Mouse (Mus musculus): ENCODE measurements around the gene Strn4. TPM values are rescaled to one million over a fixed set of nuclear protein-coding genes. Genes with fewer than 3 reads are reported as not detected.

Gene Strn4
- total and polyA plus RNA-seq, 3 experiments: 46.0 to 74.5 (median 63.5) TPM

- Histone ChIP-seq H3K79me2 (replicated peaks; ENCODE audit: control insufficient read depth, extremely low read depth, insufficient read depth, poor library complexity, severe bottlenecking) (no peaks in the 10 kb centered on the region), H3K27ac (ENCODE audit: insufficient read depth, low read depth) (no peak overlapping the region), H3K27me3 (replicated peaks) (no peaks in the 10 kb centered on the region), H3K4me1 (ENCODE audit: control insufficient read depth in 1 of 2, insufficient read depth in 2 of 2) (peaks cover 6 to 26% of the 10 kb centered on the region in 2 experiments), H3K9me3 (replicated peaks; ENCODE audit: low read length) (no peaks in the 10 kb centered on the region), H3K4me3 (replicated peaks in 1 of 3; ENCODE audit: low read depth in 2 of 3, low read length in 2 of 3, poor library complexity in 1 of 3) (no peak overlapping the region), H3K36me3 (replicated peaks in 1 of 2; ENCODE audit: control insufficient read depth in 1 of 2, insufficient read depth in 1 of 2, low read length in 1 of 2) (peaks cover 26 to 49% of the 10 kb centered on the region in 2 experiments), H3K4me2 (ENCODE audit: insufficient read depth, low read depth, poor library complexity, severe bottlenecking) (no peak overlapping the region), H3K9ac (ENCODE audit: insufficient read depth, low read depth) (no peak overlapping the region)
- in situ Hi-C loops (cut with MboI; ENCODE audit: low pct_ligation_motif_present, low pct_unique_long_range_greater_than_20kb, low sequenced_read_pairs): loop anchor here (5.0 kb wide), 1 partner anchor 34 kb away; the partner anchor contains the start of gene Ptgir
- TF ChIP-seq MAFK (IDR thresholded peaks at IDR 0.05; ENCODE audit: insufficient replicate concordance, low read length): no peak
- TF ChIP-seq NRF1 (IDR thresholded peaks at IDR 0.05; ENCODE audit: low read depth, low read length): no peak
- no peak for TF ChIP-seq E2F4 (IDR thresholded peaks at IDR 0.05; ENCODE audit: insufficient replicate concordance, low read depth, low read length)
- no peak for TF ChIP-seq CTCF (conservative IDR thresholded peaks at IDR 0.05 in 1 of 2, IDR thresholded peaks at IDR 0.05 in 1 of 2; ENCODE audit: low read depth in 2 of 2, low read length in 2 of 2)
- TF ChIP-seq NELFE (IDR thresholded peaks at IDR 0.05; ENCODE audit: low read depth, low read length): no peak
- no peak for TF ChIP-seq HCFC1 (IDR thresholded peaks at IDR 0.05; ENCODE audit: low read depth, low read length)
- TF ChIP-seq ZMIZ1 (IDR thresholded peaks at IDR 0.05; ENCODE audit: low read depth, low read length): no peak
- no peak for TF ChIP-seq JUND (conservative IDR thresholded peaks at IDR 0.05; ENCODE audit: low read depth, low read length)
- no peak for TF ChIP-seq IRF4 (IDR thresholded peaks at IDR 0.05; ENCODE audit: low read depth, low read length)
- TF ChIP-seq MYC (IDR thresholded peaks at IDR 0.05; ENCODE audit: low read depth, low read length): no peak
- TF ChIP-seq RCOR1 (conservative IDR thresholded peaks at IDR 0.05; ENCODE audit: low read depth, low read length): no peak
- DNase-seq (ENCODE audit: extremely low read depth): no peak
- dilution Hi-C loops (cut with MboI; ENCODE audit: extremely low pct_ligation_motif_present, extremely low pct_unique_long_range_greater_than_20kb, low sequenced_read_pairs): no loop called here
Observed at GRCm38 (mm10) chr7:16873392-16873791, 57.7 kb downstream of the Strn4 start.

- Histone ChIP-seq H3K9me3 (replicated peaks; ENCODE audit: low read length) (no peaks in the 10 kb centered on the region), H3K27me3 (replicated peaks) (no peaks in the 10 kb centered on the region), H3K4me1 (ENCODE audit: control insufficient read depth in 1 of 2, insufficient read depth in 2 of 2) (peaks cover 6 to 29% of the 10 kb centered on the region in 2 experiments), H3K36me3 (replicated peaks in 1 of 2; ENCODE audit: control insufficient read depth in 1 of 2, insufficient read depth in 1 of 2, low read length in 1 of 2) (peaks cover 21 to 47% of the 10 kb centered on the region in 2 experiments), H3K4me2 (ENCODE audit: insufficient read depth, low read depth, poor library complexity, severe bottlenecking) (peak overlapping the region; percentile 83), H3K79me2 (replicated peaks; ENCODE audit: control insufficient read depth, extremely low read depth, insufficient read depth, poor library complexity, severe bottlenecking) (no peaks in the 10 kb centered on the region), H3K9ac (ENCODE audit: insufficient read depth, low read depth) (peak overlapping the region; percentile 81), H3K4me3 (replicated peaks in 1 of 3; ENCODE audit: low read depth in 2 of 3, low read length in 2 of 3, poor library complexity in 1 of 3) (peak overlapping the region; percentile 35 to 57 (median 39)), H3K27ac (ENCODE audit: insufficient read depth, low read depth) (peak overlapping the region; percentile 43; the same call in 1 of the 2 replicates)
- dilution Hi-C loops (cut with MboI; ENCODE audit: extremely low pct_ligation_motif_present, extremely low pct_unique_long_range_greater_than_20kb, low sequenced_read_pairs): no loop called here
- in situ Hi-C loops (cut with MboI; ENCODE audit: low pct_ligation_motif_present, low pct_unique_long_range_greater_than_20kb, low sequenced_read_pairs): loop anchor here (5.0 kb wide), 1 partner anchor 33 kb away; the partner anchor contains the start of gene Ptgir
- TF ChIP-seq TCF12 (IDR thresholded peaks at IDR 0.05; ENCODE audit: low read depth, low read length) (peak; percentile 41; the same call in 1 of the 2 replicates), CTCF (conservative IDR thresholded peaks at IDR 0.05 in 1 of 2, IDR thresholded peaks at IDR 0.05 in 1 of 2; ENCODE audit: low read depth in 2 of 2, low read length in 2 of 2) (peak; percentile 77 to 96), MYC (IDR thresholded peaks at IDR 0.05; ENCODE audit: low read depth, low read length) (no peak), ZC3H11A (IDR thresholded peaks at IDR 0.05; ENCODE audit: low read depth, low read length) (0 out of 2 replicates have a peak, but pooled peaks have one; percentile 37), RAD21 (IDR thresholded peaks at IDR 0.05; ENCODE audit: low read depth, low read length) (peak; percentile 88), USF1 (IDR thresholded peaks at IDR 0.05; ENCODE audit: low read depth, low read length) (no peak), NELFE (IDR thresholded peaks at IDR 0.05; ENCODE audit: low read depth, low read length) (no peak; the same call in 1 of the 2 replicates), SMC3 (IDR thresholded peaks at IDR 0.05; ENCODE audit: low read depth, low read length) (peak; percentile 95), NRF1 (IDR thresholded peaks at IDR 0.05; ENCODE audit: low read depth, low read length) (0 out of 2 replicates have a peak, but pooled peaks have one; percentile 28), MEF2A (IDR thresholded peaks at IDR 0.05; ENCODE audit: borderline replicate concordance, low read depth, low read length) (peak; percentile 60; the same call in 1 of the 2 replicates), MXI1 (IDR thresholded peaks at IDR 0.05; ENCODE audit: low read depth, low read length) (no peak; the same call in 1 of the 2 replicates), MAX (IDR thresholded peaks at IDR 0.05; ENCODE audit: low read length) (peak; percentile 57), ETS1 (conservative IDR thresholded peaks at IDR 0.05; ENCODE audit: low read depth, low read length) (no peak)
- DNase-seq (ENCODE audit: extremely low read depth): peak; percentile 84
Observed at GRCm38 (mm10) chr7:16874190-16874589, 58.5 kb downstream of the Strn4 start.

Data from CH12.LX (cell line).